Comparison of ENCODE assay signal across 8 mouse cellular contexts in genomic region chr6:82772451-82773101, GRCm38 (mm10). TPM values are rescaled to one million over a fixed set of nuclear protein-coding genes. Genes with fewer than 3 reads are reported as not detected.
A peak's percentile ranks its signal among the peaks of the same experiment; 100 is the strongest.
DNase-seq lines count a peak whose midpoint lies in the region; ATAC-seq and TF ChIP-seq lines count a peak whose summit lies in the region.

No protein-coding gene starts in this region.

- H3K4me1 ChIP-seq in cerebellum, adult 2 months (ENCODE audit: control insufficient read depth, insufficient read depth, low read length), result no peaks in the 10 kb centered on the region
- peaks cover 4% of the 10 kb centered on the region; the same call in 1 of the 2 replicates for H3K4me1 ChIP-seq in brown adipose tissue, adult 24 weeks (ENCODE audit: control insufficient read depth, insufficient read depth, insufficient read length, low read length)
- peaks cover 23% of the 10 kb centered on the region for H3K4me1 ChIP-seq in lung, embryonic 15.5 days
- H3K4me1 ChIP-seq in stomach, postnatal 0 days (replicated peaks; ENCODE audit: control insufficient read depth, insufficient read depth), result no peaks in the 10 kb centered on the region

- no peaks in the 10 kb centered on the region for H3K9me3 ChIP-seq in lung, embryonic 15.5 days
- no peaks in the 10 kb centered on the region for H3K9me3 ChIP-seq in stomach, postnatal 0 days (ENCODE audit: control insufficient read depth, low read length)

- no peak for TF ChIP-seq CTCF in cerebellum, adult 2 months (IDR thresholded peaks at IDR 0.05; ENCODE audit: borderline replicate concordance, insufficient read depth, low read depth, low read length)
- TF ChIP-seq CTCF in stomach, postnatal 0 days (IDR thresholded peaks at IDR 0.05; ENCODE audit: low read depth), result no peak

- ATAC-seq in lung, embryonic 15.5 days (ENCODE audit: borderline replicate concordance, extremely low read depth, low FRiP score, low TSS enrichment), result no peak
- no peak for ATAC-seq in stomach, postnatal 0 days (ENCODE audit: low FRiP score, low TSS enrichment)

- no peak for DNase-seq in cerebellum, adult 2 months
- no peak for DNase-seq in cerebellum, adult 11 months
- DNase-seq in 3134 (ENCODE audit: extremely low read depth, insufficient read length, low spot score), result peak; percentile 62
- DNase-seq in heart, postnatal 4 days, result peak; percentile 56
- peak; percentile 39 for DNase-seq in stomach, postnatal 0 days (ENCODE audit: low spot score)
- no peak for DNase-seq in layer of hippocampus, adult 9-10 months (ENCODE audit: low spot score)

- TF ChIP-seq POLR2A in cerebellum, adult 2 months (IDR thresholded peaks at IDR 0.05; ENCODE audit: borderline replicate concordance, insufficient read depth, low read length), result no peak

- TF ChIP-seq EP300 in stomach, postnatal 0 days (optimal IDR thresholded peaks at IDR 0.05), result no peak

- H3K27ac ChIP-seq in cerebellum, adult 2 months (ENCODE audit: insufficient read depth, low read length), result no peak overlapping the region
- peak overlapping the region; percentile 98 for H3K27ac ChIP-seq in brown adipose tissue, adult 24 weeks (replicated peaks; ENCODE audit: low read depth, low read length)
- H3K27ac ChIP-seq in lung, embryonic 15.5 days, result peak overlapping the region; percentile 91
- peak overlapping the region; percentile 88 for H3K27ac ChIP-seq in stomach, postnatal 0 days (replicated peaks)

- WGBS in cerebellum, adult 2 months, result 17% methylated on average over 19 of the region's 19 CpGs
- under 1% methylated on average over 19 of the region's 19 CpGs for WGBS in lung, embryonic 15.5 days
- 2% methylated on average over 19 of the region's 19 CpGs for WGBS in stomach, postnatal 0 days

- peak overlapping the region; percentile 96 for H3K4me2 ChIP-seq in lung, embryonic 15.5 days
- peak overlapping the region; percentile 92 for H3K4me2 ChIP-seq in stomach, postnatal 0 days (replicated peaks; ENCODE audit: low read depth)

- H3K27me3 ChIP-seq in cerebellum, adult 2 months (ENCODE audit: control insufficient read depth, insufficient read depth, low read length), result no peaks in the 10 kb centered on the region; the same call in 1 of the 2 replicates
- H3K27me3 ChIP-seq in lung, embryonic 15.5 days, result peaks cover 8% of the 10 kb centered on the region; the same call in 1 of the 2 replicates
- no peaks in the 10 kb centered on the region for H3K27me3 ChIP-seq in stomach, postnatal 0 days (ENCODE audit: control insufficient read depth, insufficient read depth, low read length)

- H3K36me3 ChIP-seq in lung, embryonic 15.5 days, result no peaks in the 10 kb centered on the region
- no peaks in the 10 kb centered on the region for H3K36me3 ChIP-seq in stomach, postnatal 0 days (ENCODE audit: control insufficient read depth, insufficient read depth, low read length)

- peak overlapping the region; percentile 64 for H3K9ac ChIP-seq in lung, embryonic 15.5 days
- H3K9ac ChIP-seq in stomach, postnatal 0 days (ENCODE audit: low read length), result peak overlapping the region; percentile 70

- peak overlapping the region; percentile 14 for H3K4me3 ChIP-seq in cerebellum, adult 2 months (replicated peaks; ENCODE audit: insufficient read depth, low read depth, low read length)
- peak overlapping the region; percentile 96 for H3K4me3 ChIP-seq in brown adipose tissue, adult 24 weeks (ENCODE audit: insufficient read depth, low read depth, low read length)
- H3K4me3 ChIP-seq in lung, embryonic 15.5 days, result peak overlapping the region; percentile 70
- H3K4me3 ChIP-seq in stomach, postnatal 0 days (ENCODE audit: low read depth, low read length), result peak overlapping the region; percentile 61

RNA-seq across cellular contexts. Expression of gene Hk2, which starts 1.7 kb away (rescaled TPM):
- polyA plus RNA-seq in cerebellum, adult 2 months (2012; rRNA removed), result 6.3 and 6.4 TPM in 2 replicates
- polyA plus RNA-seq in brown adipose tissue, adult 24 weeks (2012; ENCODE audit: insufficient read depth, insufficient read length, missing spikeins), result 216 and 558 TPM in 2 replicates
- 10 to 100 TPM; 86.8 to 96.6 TPM for total RNA-seq in heart, postnatal 4 days (2021)
- polyA plus RNA-seq in lung, embryonic 15.5 days (2015; fragmentation: Nextera tagmentation; extraction: Ambion mirVana), result 19.9 and 21.2 TPM in 2 replicates
- 7.1 and 8.9 TPM in 2 replicates for polyA plus RNA-seq in stomach, postnatal 0 days (2015; fragmentation: Nextera tagmentation; extraction: Ambion mirVana)

Comparison
In these comparisons a context has a peak if more than half of its experiments do, and no peak if none do; other contexts are left out.
1. DNase-seq: peak in 3134 (single experiment), heart, postnatal 4 days (single experiment) and stomach, postnatal 0 days (single experiment); none in cerebellum, adult 2 months (0 of 2), cerebellum, adult 11 months (single experiment) and layer of hippocampus, adult 9-10 months (single experiment).
2. H3K4me3 ChIP-seq: peak in every context shown above with its lines; median percentile 96 in brown adipose tissue, adult 24 weeks; 70 in lung, embryonic 15.5 days; 61 in stomach, postnatal 0 days; 14 in cerebellum, adult 2 months.